Mouse (Mus musculus) heart, adult 2 months (tissue): ENCODE results near the gene Zfp113.

ENCODE experiments used
- CTCF ChIP-seq: fragments of 200-600 bp; IDR thresholded peaks from 2 replicates; pipeline ENCODE4 v1.8.1; 2022; ENCODE audit warnings: antibody characterized with exemption, mild to moderate bottlenecking, moderate library complexity
- POLR2A ChIP-seq: fragments of 200-500 bp; IDR thresholded peaks from 2 replicates; pipeline ENCODE4 v1.6.1; 2011; ENCODE audit warnings: mild to moderate bottlenecking, low read depth, low read length, control low read depth; ENCODE audit not compliant: insufficient read depth

- TF ChIP-seq POLR2A: no peak
- TF ChIP-seq CTCF: no peak
Measured at GRCm38 (mm10) chr5:138163046-138163445, 7.5 kb upstream of the Zfp113 start.
